Comparison of ENCODE assay signal across 19 mouse cellular contexts in genomic region chr9:51178297-51178696, GRCm38 (mm10). TPM values are rescaled to one million over a fixed set of nuclear protein-coding genes. Genes with fewer than 3 reads are reported as not detected.
A peak's percentile ranks its signal among the peaks of the same experiment; 100 is the strongest.
DNase-seq lines count a peak whose midpoint lies in the region; ATAC-seq and TF ChIP-seq lines count a peak whose summit lies in the region.
"Had no signal": no experiment of that assay in that cellular context is flagged by ENCODE, and none has a peak within 500 bp of the region (broad histone marks: within the 10 kb centered on the region; RNA-seq: fewer than 3 reads in every experiment).

No protein-coding gene starts in this region.

- peak; percentile 71 for TF ChIP-seq CTCF in layer of hippocampus, adult 2 months (conservative IDR thresholded peaks at IDR 0.05)
- peak; percentile 30; the same call in 1 of the 2 replicates for TF ChIP-seq CTCF in small intestine, adult 2 months (IDR thresholded peaks at IDR 0.05; ENCODE audit: extremely low read depth, insufficient read length, insufficient replicate concordance, low read depth, low read length)

- no peaks in the 10 kb centered on the region for H3K36me3 ChIP-seq in small intestine, adult 2 months (ENCODE audit: control insufficient read depth, insufficient read depth, low read length)
- H3K36me3 ChIP-seq: embryonic facial prominence, embryonic 15.5 days; forebrain, embryonic 12.5 days; midbrain, embryonic 13.5 days; neural tube, embryonic 12.5 days had no signal

- WGBS in small intestine, adult 2 months, result 92% methylated on average over 1 of the region's 1 CpGs

- no peak overlapping the region for H3K4me3 ChIP-seq in layer of hippocampus, adult 2 months
- no peak overlapping the region for H3K4me3 ChIP-seq in small intestine, adult 2 months (ENCODE audit: low read depth, low read length)
- H3K4me3 ChIP-seq: embryonic facial prominence, embryonic 15.5 days; forebrain, embryonic 12.5 days; midbrain, embryonic 13.5 days; neural tube, embryonic 12.5 days had no signal

- no peak overlapping the region for H3K27ac ChIP-seq in layer of hippocampus, adult 2 months
- H3K27ac ChIP-seq in small intestine, adult 2 months (ENCODE audit: insufficient read depth, low read depth, low read length), result no peak overlapping the region
- H3K27ac ChIP-seq: embryonic facial prominence, embryonic 15.5 days; forebrain, embryonic 12.5 days; kidney, postnatal 0 days; midbrain, embryonic 13.5 days; neural tube, embryonic 12.5 days had no signal

- TF ChIP-seq POLR2A in small intestine, adult 2 months (IDR thresholded peaks at IDR 0.05; ENCODE audit: low read depth, low read length), result no peak

- H3K4me1 ChIP-seq in small intestine, adult 2 months (ENCODE audit: control insufficient read depth, insufficient read depth, insufficient read length, low read length), result peaks cover 6% of the 10 kb centered on the region; the same call in 1 of the 2 replicates
- H3K4me1 ChIP-seq: embryonic facial prominence, embryonic 15.5 days; forebrain, embryonic 12.5 days; neural tube, embryonic 12.5 days had no signal

- DNase-seq in layer of hippocampus, adult 2 months (ENCODE audit: low spot score in 2 of 2), result no peak
- no peak for DNase-seq in layer of hippocampus, postnatal 14 days (ENCODE audit: low spot score in 2 of 2)
- peak; percentile 59 for DNase-seq in thymus, postnatal 14 days
- no peak for DNase-seq in thymus, adult 18-20 months
- no peak for DNase-seq in kidney, postnatal 25 days
- DNase-seq: cerebellum, adult 11-12 months; left cerebral cortex, postnatal 4 days; lung, postnatal 4 days had no signal

- H3K27me3 ChIP-seq in small intestine, adult 2 months (ENCODE audit: control insufficient read depth, insufficient read depth, low read length), result no peaks in the 10 kb centered on the region
- H3K27me3 ChIP-seq: embryonic facial prominence, embryonic 15.5 days; forebrain, embryonic 12.5 days; midbrain, embryonic 13.5 days; neural tube, embryonic 12.5 days had no signal

- no peak for ATAC-seq in monocyte, adult 5-6 weeks (replicated peaks; ENCODE audit: insufficient number of reproducible peaks, low FRiP score, low TSS enrichment, poor library complexity, severe bottlenecking)
- ATAC-seq: activated CD4-positive, CD25-positive, alpha-beta regulatory T cell, adult 4 months; midbrain, embryonic 13.5 days had no signal

RNA-seq across cellular contexts. Expression of gene Gm32742, which starts 13.0 kb away (rescaled TPM):
- total RNA-seq in layer of hippocampus, adult 2 months (2021), result not detected
- not detected for total RNA-seq in layer of hippocampus, postnatal 14 days (2021)
- 0.52 and 0.75 TPM in 2 replicates for polyA plus RNA-seq in small intestine, adult 2 months (2012; rRNA removed)
- total RNA-seq in monocyte, adult 5-6 weeks (2017), result not detected in 3 replicates
- total RNA-seq: layer of hippocampus, postnatal 10 days had no signal
- polyA plus RNA-seq: activated CD4-positive, CD25-positive, alpha-beta regulatory T cell, adult 4 months; hindbrain, embryonic 11.5 days; intestine, embryonic 14.5 days; kidney, postnatal 0 days; midbrain, embryonic 13.5 days had no signal

RNA-seq across cellular contexts. Expression of gene Pou2af1, which starts 35.2 kb away (rescaled TPM):
- total RNA-seq in layer of hippocampus, adult 2 months (2021), result not detected
- total RNA-seq in layer of hippocampus, postnatal 14 days (2021), result not detected
- 14.0 and 32.6 TPM in 2 replicates for polyA plus RNA-seq in small intestine, adult 2 months (2012; rRNA removed)
- total RNA-seq in monocyte, adult 5-6 weeks (2017), result 31.5 to 46.5 TPM (median 42.8 TPM) in 3 replicates
- total RNA-seq: left cerebral cortex, postnatal 4 days had no signal
- polyA plus RNA-seq: forebrain, embryonic 12.5 days; hindbrain, embryonic 11.5 days; kidney, postnatal 0 days; midbrain, embryonic 13.5 days; neural tube, embryonic 12.5 days had no signal

Comparison
In these comparisons a context has a peak if more than half of its experiments do, and no peak if none do; other contexts are left out.
1. RNA of gene Pou2af1, which starts 35.2 kb away (total RNA-seq): 31.5 to 46.5 TPM in monocyte, adult 5-6 weeks; not detected in layer of hippocampus, adult 2 months and not detected in layer of hippocampus, postnatal 14 days; every median in the first group is over 10 times any median in the second.